Mouse (Mus musculus) erythroblast, embryonic 14.5 days (primary cell): ENCODE measurements around the gene Mamdc4. TPM values are rescaled to one million over a fixed set of nuclear protein-coding genes. Genes with fewer than 3 reads are reported as not detected.

ENCODE experiments used
- H3K27me3 ChIP-seq: 2 replicates; pipeline ENCODE4 v1.6.1; 2012; ENCODE audit warnings: inconsistent platforms; ENCODE audit not compliant: control insufficient read depth
- H3K36me3 ChIP-seq: 2 replicates; pipeline ENCODE4 v1.6.1; 2012; ENCODE audit warnings: mild to moderate bottlenecking, inconsistent platforms; ENCODE audit not compliant: control insufficient read depth
- H3K4me1 ChIP-seq: 2 replicates; pipeline ENCODE4 v1.6.1; 2012; ENCODE audit warnings: inconsistent platforms; ENCODE audit not compliant: control insufficient read depth
- H3K4me3 ChIP-seq: replicated peaks from 2 replicates; pipeline ENCODE3; 2012; ENCODE audit warnings: moderate library complexity, mild to moderate bottlenecking, inconsistent platforms
- H3K9me3 ChIP-seq: 2 replicates; pipeline ENCODE4 v1.6.1; 2012; ENCODE audit warnings: low read length, inconsistent platforms, mixed read lengths; ENCODE audit not compliant: control insufficient read depth
- GATA1 ChIP-seq: IDR thresholded peaks from 2 replicates; pipeline ENCODE4 v1.6.1; 2012; ENCODE audit warnings: low read length, inconsistent platforms, mixed read lengths
- TAL1 ChIP-seq: IDR thresholded peaks from 3 replicates; pipeline ENCODE4 v1.6.1; 2012; ENCODE audit warnings: low read length, inconsistent platforms, mixed read lengths
- polyA plus RNA-seq: library from polyadenylated mRNA; stranded (reverse); fragments of >175 nt; gene quantifications from 2 replicates; pipeline ENCODE4 v1.2.3, GENCODE M21; 2012

The Mamdc4 gene
- polyA plus RNA-seq: 0.09 and 0.38 TPM in 2 replicates

DNA sequence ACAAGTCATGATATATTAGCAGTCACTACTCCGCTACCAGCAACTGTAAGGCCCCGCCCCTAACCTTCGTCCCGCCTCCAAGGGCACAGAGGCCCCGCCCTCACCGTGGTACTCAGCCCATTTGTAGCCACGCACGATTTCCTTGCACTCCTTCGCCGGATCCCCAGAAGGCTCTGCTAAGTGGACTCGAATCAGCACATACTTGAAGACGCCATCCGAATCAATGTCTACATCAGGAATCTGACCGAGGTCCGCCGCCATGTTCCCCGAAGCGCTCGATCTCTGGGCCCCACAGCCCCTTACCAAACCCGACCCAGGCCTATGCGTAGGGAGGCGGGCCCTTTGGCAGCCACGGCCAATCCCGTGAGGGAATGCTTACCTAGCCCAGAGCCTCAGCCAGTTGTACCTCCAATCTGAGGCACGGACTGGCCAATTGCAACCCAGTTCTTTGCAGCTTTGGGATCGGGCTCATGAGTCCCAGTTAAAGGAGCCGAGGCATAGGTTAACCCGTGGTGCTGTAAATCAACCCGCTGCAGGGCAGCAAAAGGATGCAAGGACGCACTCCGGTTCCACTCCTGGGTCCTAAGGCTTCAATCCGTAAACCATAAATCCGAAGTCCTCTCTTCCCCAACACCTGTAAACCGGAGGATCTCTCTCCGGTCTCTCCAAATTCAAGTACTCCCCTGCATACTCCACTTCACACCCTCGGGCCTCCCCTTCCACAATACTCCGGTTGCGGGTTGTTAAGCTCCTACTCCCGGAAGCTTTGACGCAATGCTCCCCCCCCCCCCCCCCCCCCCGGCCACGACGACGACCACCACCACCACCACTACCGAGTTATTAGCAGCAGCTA lies at the start of gene Mamdc4, which contains the start of gene Phpt1:
Mamdc4 (minus strand) TSS at position 267 of the 853 bp plus-strand sequence.
Phpt1 (minus strand) TSS at position 646 of the 853 bp plus-strand sequence.
- peaks cover 48% of the 10 kb centered on the region for H3K27me3 ChIP-seq
- TF ChIP-seq GATA1 (no peak), TAL1 (no peak)
- H3K4me1 ChIP-seq: peaks cover 50% of the 10 kb centered on the region

DNA sequence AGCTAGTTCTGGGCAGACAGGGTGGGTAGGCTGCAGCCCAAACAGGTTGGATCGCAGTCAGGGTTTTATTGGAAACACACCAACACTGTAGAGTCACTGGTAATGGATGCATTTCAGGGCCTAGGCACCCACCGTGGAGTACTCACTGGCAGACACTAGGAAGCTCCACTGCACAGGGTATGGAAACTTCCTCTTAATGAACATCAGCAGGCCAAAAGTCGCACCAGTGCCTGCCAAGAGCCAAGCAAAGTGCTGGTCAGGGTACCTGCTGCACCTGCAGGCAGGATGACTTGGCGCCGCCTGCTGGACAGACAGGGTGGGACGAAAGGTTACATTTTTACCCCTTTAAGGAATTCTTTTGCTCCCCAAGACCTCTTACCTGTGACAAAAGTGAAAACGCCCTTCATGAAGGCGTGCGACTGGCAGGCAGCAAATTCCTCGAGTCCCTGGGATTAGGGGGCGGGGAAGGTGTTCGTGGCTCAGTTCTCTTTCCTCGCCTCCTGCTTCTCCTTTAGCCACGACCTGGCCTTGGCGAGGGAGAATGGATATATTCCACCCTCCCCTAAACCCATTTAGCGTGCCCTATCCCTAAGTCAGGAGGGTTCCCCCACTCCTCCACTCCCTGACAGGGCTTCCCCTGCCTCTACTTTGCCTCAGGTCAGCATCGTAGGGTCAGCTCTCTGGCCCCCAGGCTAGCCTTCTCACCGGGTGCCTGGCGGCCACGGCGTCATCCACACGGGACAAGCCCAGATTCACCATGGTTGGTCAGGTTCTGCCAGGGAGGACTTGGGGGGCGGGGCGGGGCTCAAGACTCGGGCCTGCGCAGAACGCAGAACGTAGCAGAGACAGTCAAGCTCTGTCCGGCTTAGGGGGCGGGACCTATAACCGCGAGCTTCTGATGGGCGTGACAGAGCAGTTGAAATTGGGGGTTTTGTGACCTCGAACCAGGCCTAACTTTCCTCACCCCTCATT lies 46.9 kb upstream of the Mamdc4 start, which contains the start of gene Tmem141:
Tmem141 (minus strand) TSS at position 777 of the 972 bp plus-strand sequence.
- Histone ChIP-seq H3K9me3 (no peaks in the 10 kb centered on the region), H3K4me1 (peaks cover 9% of the 10 kb centered on the region), H3K4me3 (peak within 1 kb of the TSS; percentile 58), H3K27me3 (peaks cover 31% of the 10 kb centered on the region), H3K36me3 (no peaks in the 10 kb centered on the region)
- TF ChIP-seq GATA1: no peak
- no peak for TF ChIP-seq TAL1

More for the DNA sequence above, at the start of gene Mamdc4, which contains the start of gene Phpt1:
- peak within 1 kb of the TSS; percentile 72 for H3K4me3 ChIP-seq
- peaks cover 27% of the 10 kb centered on the region for H3K9me3 ChIP-seq
- peaks cover 7% of the 10 kb centered on the region for H3K36me3 ChIP-seq

GRCm38 (mm10) chr2:25620852-25621228 lies 46.2 kb upstream of the Mamdc4 start:
- Histone ChIP-seq H3K4me1 (peaks cover 9% of the 10 kb centered on the region), H3K36me3 (no peaks in the 10 kb centered on the region), H3K27me3 (peaks cover 38% of the 10 kb centered on the region), H3K4me3 (no peak overlapping the region), H3K9me3 (no peaks in the 10 kb centered on the region)
- TF ChIP-seq TAL1 (no peak), GATA1 (no peak)

DNA sequence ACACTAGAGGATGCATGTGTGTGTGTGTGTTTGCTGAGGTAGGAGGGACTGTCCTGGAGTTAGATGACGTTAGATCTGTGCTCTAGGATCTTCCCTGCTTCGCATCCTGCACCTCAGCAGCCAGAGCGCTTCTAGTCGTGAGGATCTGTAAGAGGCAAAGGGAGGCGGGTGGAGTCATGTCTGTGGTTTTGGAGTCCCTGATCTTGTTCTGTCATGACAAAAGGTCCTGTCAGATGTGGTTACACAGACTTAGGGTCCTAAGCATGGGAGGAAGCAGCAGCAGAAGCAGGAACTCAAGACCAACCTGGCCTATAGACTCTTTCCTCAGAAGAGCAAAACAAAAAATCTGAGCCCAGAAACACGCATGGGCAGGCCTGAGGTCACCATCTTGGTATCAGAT lies 45.7 kb upstream of the Mamdc4 start:
- no peak overlapping the region for H3K4me3 ChIP-seq
- H3K27me3 ChIP-seq: peaks cover 43% of the 10 kb centered on the region
- peaks cover 9% of the 10 kb centered on the region for H3K4me1 ChIP-seq
- TF ChIP-seq GATA1: no peak
- no peak for TF ChIP-seq TAL1
- no peaks in the 10 kb centered on the region for H3K36me3 ChIP-seq
- no peaks in the 10 kb centered on the region for H3K9me3 ChIP-seq

- Histone ChIP-seq H3K27me3 (peaks cover 62% of the 10 kb centered on the region), H3K4me1 (peaks cover 9% of the 10 kb centered on the region), H3K4me3 (no peak within 1 kb of the TSS), H3K36me3 (no peaks in the 10 kb centered on the region), H3K9me3 (no peaks in the 10 kb centered on the region)
- TF ChIP-seq TAL1 (no peak), GATA1 (no peak)
These were observed 42.9 kb upstream of the Mamdc4 start, which contains the start of gene Ccdc183 for GRCm38 (mm10) chr2:25617578-25617977. Gene Ccdc183 (minus strand): TSS chr2:25617678.

DNA sequence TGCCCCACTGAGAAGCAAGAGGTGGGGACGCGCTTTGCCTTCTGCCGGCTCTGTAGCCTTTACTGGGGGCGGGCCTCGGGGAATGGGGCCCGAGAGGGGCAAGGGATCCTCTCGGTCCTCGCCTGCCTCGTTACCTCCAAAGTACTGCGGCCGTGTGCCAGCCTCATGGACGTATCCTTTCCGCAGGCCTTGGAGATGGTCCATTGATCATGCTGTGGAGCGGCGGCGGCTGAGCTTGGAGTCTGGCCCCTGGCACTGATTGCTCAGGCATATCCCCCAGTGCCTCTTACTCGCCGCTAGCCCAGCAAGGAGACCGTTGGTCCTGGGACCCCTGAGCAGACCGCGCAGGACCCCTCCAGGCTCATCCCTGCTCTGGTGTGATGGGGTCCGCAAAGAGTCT lies 41.8 kb upstream of the Mamdc4 start:
- TF ChIP-seq TAL1 (no peak), GATA1 (no peak)
- Histone ChIP-seq H3K27me3 (peaks cover 64% of the 10 kb centered on the region), H3K9me3 (no peaks in the 10 kb centered on the region), H3K4me1 (peaks cover 3% of the 10 kb centered on the region), H3K36me3 (no peaks in the 10 kb centered on the region), H3K4me3 (no peak overlapping the region)

- peaks cover 9% of the 10 kb centered on the region for H3K27me3 ChIP-seq
- peaks cover 34% of the 10 kb centered on the region for H3K4me1 ChIP-seq
- H3K36me3 ChIP-seq: peaks cover 6% of the 10 kb centered on the region
- H3K4me3 ChIP-seq: peak overlapping the region; percentile 79
- no peaks in the 10 kb centered on the region for H3K9me3 ChIP-seq
- no peak for TF ChIP-seq TAL1
- no peak for TF ChIP-seq GATA1
These were observed 34.0 kb upstream of the Mamdc4 start for GRCm38 (mm10) chr2:25608671-25609070.

DNA sequence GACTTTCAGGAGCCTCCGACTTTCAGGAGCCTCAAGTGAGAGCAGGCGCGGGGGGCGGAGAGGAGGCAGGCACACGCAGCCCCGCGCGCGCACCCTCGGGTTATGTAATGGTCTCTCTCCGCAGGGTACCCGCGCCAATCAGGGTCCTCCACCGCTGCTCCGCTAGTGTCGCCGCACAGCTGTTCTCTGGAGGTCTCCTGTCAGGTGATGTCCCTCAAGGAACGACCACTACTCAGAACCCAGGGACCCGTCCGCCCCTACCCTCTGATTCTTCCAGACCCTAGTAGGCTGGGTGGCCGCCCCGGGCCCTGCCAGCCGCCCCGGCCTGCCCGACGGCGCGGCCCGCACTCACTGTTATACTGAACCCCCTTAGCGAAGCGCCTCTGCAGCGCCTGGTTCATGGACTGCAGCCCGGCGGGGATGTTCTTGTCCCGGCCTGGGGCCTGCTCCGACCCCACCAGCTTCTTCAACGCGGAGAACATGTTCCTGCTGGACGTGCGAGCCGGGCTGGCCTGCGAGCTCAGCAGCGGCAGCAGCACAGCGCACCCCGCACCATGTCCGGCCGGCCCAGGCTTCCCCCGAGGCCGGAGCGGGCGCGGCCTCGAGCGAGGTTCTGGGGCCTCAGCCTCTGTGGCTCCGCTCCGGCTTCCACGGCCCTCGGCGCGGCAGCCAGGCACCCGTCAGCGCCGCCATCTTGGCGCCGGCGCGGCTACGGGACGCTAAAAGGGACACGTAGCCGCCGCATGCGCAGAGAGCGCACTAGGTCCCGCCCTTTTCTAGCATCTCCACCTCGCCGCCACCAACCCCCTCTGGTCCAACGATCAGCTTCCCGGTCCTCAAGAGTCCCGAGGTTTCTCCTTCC lies 33.3 kb upstream of the Mamdc4 start, which contains the start of gene Rabl6:
Rabl6 (minus strand) TSS at position 761 of the 862 bp plus-strand sequence.
- no peaks in the 10 kb centered on the region for H3K9me3 ChIP-seq
- H3K4me1 ChIP-seq: peaks cover 34% of the 10 kb centered on the region
- H3K27me3 ChIP-seq: peaks cover 2% of the 10 kb centered on the region
- H3K4me3 ChIP-seq: peak within 1 kb of the TSS; percentile 79
- H3K36me3 ChIP-seq: peaks cover 11% of the 10 kb centered on the region
- no peak for TF ChIP-seq TAL1
- TF ChIP-seq GATA1: no peak
